Mouse (Mus musculus) cerebellum, adult 2 months (tissue): ENCODE measurements at regions not wholly inside any gene's neighbourhood (a gene's known extent, or its start where the extent isn't known, plus 50 kb on each side); places are given as distances from the start of the nearest gene placed in this dataset.

Experiments
- DNase-seq, 2 experiments: peaks; one replicate each; pipeline ENCODE4 v3.0.0; 2021
- H3K27ac ChIP-seq: fragments of 200-500 bp; 2 replicates; pipeline ENCODE4 v1.5.1; 2012; ENCODE audit warnings: low read length, control low read depth, inconsistent platforms; ENCODE audit not compliant: insufficient read depth
- H3K27me3 ChIP-seq: fragments of 200-500 bp; 2 replicates; pipeline ENCODE4 v1.6.1; 2012; ENCODE audit warnings: inconsistent platforms, mild to moderate bottlenecking, low read length, moderate library complexity; ENCODE audit not compliant: control insufficient read depth, insufficient read depth
- H3K4me1 ChIP-seq: fragments of 200-500 bp; 2 replicates; pipeline ENCODE4 v1.6.1; 2011; ENCODE audit warnings: low read length; ENCODE audit not compliant: control insufficient read depth, insufficient read depth
- H3K4me3 ChIP-seq: fragments of 200-500 bp; replicated peaks from 2 replicates; pipeline ENCODE3; 2011; ENCODE audit warnings: mild to moderate bottlenecking, low read depth, low read length, control low read depth; ENCODE audit not compliant: insufficient read depth
- CTCF ChIP-seq: fragments of 200-500 bp; IDR thresholded peaks from 2 replicates; pipeline ENCODE4 v1.5.1; 2011; ENCODE audit warnings: low read depth, mild to moderate bottlenecking, control low read depth, low read length, moderate library complexity, borderline replicate concordance; ENCODE audit not compliant: insufficient read depth
- POLR2A ChIP-seq: fragments of 200-500 bp; IDR thresholded peaks from 2 replicates; pipeline ENCODE4 v1.6.1; 2011; ENCODE audit warnings: low read length, control low read depth, borderline replicate concordance; ENCODE audit not compliant: insufficient read depth
- WGBS: fragments of 180-500 bp; shearing (Covaris S2); methylation state at CpG from one replicate; pipeline ENCODE4 v1.1.7; 2018; 5-methylcytosine and 5-hydroxymethylcytosine counted together

DNA sequence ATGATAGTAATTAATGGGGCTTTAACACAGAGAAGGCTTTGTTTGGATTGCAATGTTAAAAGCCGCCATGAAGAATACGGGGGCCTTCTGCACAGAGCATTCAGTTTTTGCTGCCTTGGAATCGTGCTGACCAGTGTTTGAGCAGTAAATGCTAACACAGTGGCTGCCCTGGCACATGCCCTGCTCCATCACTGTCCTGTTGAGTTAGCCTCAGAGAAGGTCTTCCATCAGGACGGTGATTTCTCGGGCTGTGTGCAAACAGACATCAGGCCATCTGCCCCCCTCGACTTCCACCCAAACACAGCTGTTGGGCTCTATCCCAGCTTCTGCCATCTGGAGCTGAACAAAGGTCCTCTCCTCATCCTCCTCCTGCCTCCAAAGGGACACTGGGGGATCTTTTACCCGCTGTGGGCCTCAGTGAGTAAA is 264.6 kb upstream of the Pfn2 start:
- WGBS = 19% methylated on average over 7 of the region's 7 CpGs
- Histone ChIP-seq H3K27ac (no peak overlapping the region), H3K4me3 (no peak overlapping the region), H3K27me3 (no peaks in the 10 kb centered on the region), H3K4me1 (no peaks in the 10 kb centered on the region)
- DNase-seq = no peak
- TF ChIP-seq POLR2A (no peak), CTCF (no peak)

DNA sequence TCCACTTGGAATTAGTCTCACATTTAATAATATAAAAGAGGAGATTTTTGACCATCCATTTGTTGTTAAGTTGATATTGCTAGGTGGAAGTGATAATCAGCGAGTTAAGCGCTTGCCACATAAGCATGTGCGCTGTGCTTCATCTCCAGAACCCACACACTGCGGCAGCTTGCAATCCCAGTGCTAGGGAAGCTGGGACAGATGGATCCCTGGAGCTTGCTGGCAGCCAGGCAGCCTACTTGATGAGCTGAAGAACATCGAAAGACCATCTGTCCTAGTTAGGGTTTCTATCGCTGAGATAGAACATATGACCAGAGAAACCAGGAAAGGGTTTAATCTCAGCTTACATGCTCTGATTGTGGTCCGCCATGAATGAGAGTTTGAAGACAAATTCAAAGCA is 266.1 kb upstream of the Pfn2 start:
- Histone ChIP-seq H3K4me3 (no peak overlapping the region), H3K27ac (no peak overlapping the region), H3K27me3 (no peaks in the 10 kb centered on the region), H3K4me1 (no peaks in the 10 kb centered on the region)
- DNase-seq = no peak
- WGBS = 63% methylated on average over 7 of the region's 7 CpGs
- no peak for TF ChIP-seq POLR2A
- TF ChIP-seq CTCF = no peak

DNA sequence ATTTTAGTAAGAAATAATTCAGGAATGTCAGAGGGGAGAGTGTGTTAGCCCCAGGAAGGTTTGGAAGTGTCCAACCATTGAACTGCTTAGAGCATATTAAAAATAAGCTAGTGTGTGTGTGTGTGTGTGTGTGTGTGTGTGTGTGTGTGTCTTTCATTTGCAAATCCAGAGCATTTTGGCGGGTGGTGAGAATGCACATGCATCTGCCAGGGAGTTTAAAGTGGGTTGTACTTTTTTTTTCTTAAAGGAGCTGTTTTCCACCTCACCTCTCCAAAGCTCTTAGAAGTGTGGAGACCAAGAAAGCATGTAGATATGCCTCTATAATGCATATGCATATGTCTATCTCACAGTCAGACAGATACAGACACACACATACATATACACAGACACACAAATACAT is 267.6 kb upstream of the Pfn2 start:
- no peak for TF ChIP-seq CTCF
- no peak for TF ChIP-seq POLR2A
- Histone ChIP-seq H3K27me3 (no peaks in the 10 kb centered on the region), H3K4me1 (no peaks in the 10 kb centered on the region), H3K27ac (no peak overlapping the region), H3K4me3 (no peak overlapping the region)
- whole genome bisulfite sequencing = 42% methylated on average over 1 of the region's 1 CpGs
- no peak for DNase-seq

GRCm38 (mm10) chr3:58116848-58117247 is 269.0 kb upstream of the Pfn2 start:
- H3K27me3 ChIP-seq = no peaks in the 10 kb centered on the region
- no peak for DNase-seq
- no peak overlapping the region for H3K4me3 ChIP-seq
- H3K27ac ChIP-seq = no peak overlapping the region
- 63% methylated on average over 7 of the region's 7 CpGs for WGBS
- TF ChIP-seq CTCF (no peak), POLR2A (no peak)
- no peaks in the 10 kb centered on the region for H3K4me1 ChIP-seq

GRCm38 (mm10) chr3:58120051-58120450 is 272.2 kb upstream of the Pfn2 start:
- TF ChIP-seq POLR2A (no peak), CTCF (no peak)
- WGBS = 65% methylated on average over 3 of the region's 3 CpGs
- no peaks in the 10 kb centered on the region for H3K4me1 ChIP-seq

GRCm38 (mm10) chr3:58122456-58123359 is 274.8 kb upstream of the Pfn2 start:
- peak; percentile 69 to 72 for DNase-seq
- H3K27ac ChIP-seq = no peak overlapping the region
- WGBS = 31% methylated on average over 19 of the region's 19 CpGs
- no peaks in the 10 kb centered on the region for H3K4me1 ChIP-seq
- TF ChIP-seq CTCF = peak; percentile 96
- no peak for TF ChIP-seq POLR2A
- H3K27me3 ChIP-seq = no peaks in the 10 kb centered on the region
- peak overlapping the region; percentile 16 for H3K4me3 ChIP-seq

More at GRCm38 (mm10) chr3:58120051-58120450, 272.2 kb upstream of the Pfn2 start:
- H3K4me3 ChIP-seq = no peak overlapping the region
- DNase-seq = no peak
- no peaks in the 10 kb centered on the region for H3K27me3 ChIP-seq
- no peak overlapping the region for H3K27ac ChIP-seq

- Histone ChIP-seq H3K4me1 (no peaks in the 10 kb centered on the region), H3K27me3 (no peaks in the 10 kb centered on the region), H3K4me3 (no peak overlapping the region), H3K27ac (no peak overlapping the region)
- no peak for TF ChIP-seq POLR2A
- no peak for TF ChIP-seq CTCF
- 76% methylated on average over 7 of the region's 7 CpGs for WGBS
- no peak for DNase-seq
These were observed 275.7 kb upstream of the Pfn2 start for GRCm38 (mm10) chr3:58123396-58124077.
